Mouse (Mus musculus) erythroblast, embryonic 14.5 days (primary cell): ENCODE measurements around the gene Sgms2.

Experiments used
- GATA1 ChIP-seq: IDR thresholded peaks from 2 replicates; pipeline ENCODE4 v1.6.1; 2012; ENCODE audit warnings: low read length, inconsistent platforms, mixed read lengths
- TAL1 ChIP-seq: IDR thresholded peaks from 3 replicates; pipeline ENCODE4 v1.6.1; 2012; ENCODE audit warnings: low read length, inconsistent platforms, mixed read lengths

- TF ChIP-seq GATA1 (no peak), TAL1 (no peak)
These were observed 885 bp downstream of the Sgms2 start for GRCm38 (mm10) chr3:131490143-131490908.
